In the genomic region with DNA sequence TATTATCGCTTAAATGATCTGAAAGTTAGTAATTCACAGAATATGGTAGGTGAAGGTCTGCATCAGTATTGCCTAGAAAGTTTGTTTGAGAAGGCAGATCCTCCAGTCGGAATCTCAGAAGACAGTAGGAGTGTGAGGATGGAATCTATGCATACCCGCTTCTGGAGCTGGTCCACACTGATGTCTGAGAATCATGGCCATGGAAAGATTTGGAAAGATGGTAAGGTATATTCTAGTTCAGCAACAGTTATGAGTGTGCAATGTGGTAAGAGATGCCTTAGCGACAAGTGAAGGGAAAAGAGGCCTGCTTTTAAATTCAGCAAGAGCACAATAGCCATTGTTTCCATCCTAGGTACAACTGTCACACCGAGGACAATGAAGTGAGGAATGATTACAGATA, we compare ENCODE assay signal across 13 mouse cellular contexts.
"Had no signal": no experiment of that assay in that cellular context is flagged by ENCODE, and none has a peak within 500 bp of the region (broad histone marks: within the 10 kb centered on the region; RNA-seq: fewer than 3 reads in every experiment).

No protein-coding gene starts in this region.

- DNase-seq: kidney, adult 2 months; kidney, postnatal 25 days; liver, embryonic 13.5 days; lung, adult 2 months; lung, postnatal 14 days; lung, postnatal 4 days; midbrain, embryonic 14.5 days; thymus, adult 2 months; thymus, postnatal 14 days; thymus, postnatal 4 days had no signal

- H3K36me3 ChIP-seq: liver, embryonic 13.5 days had no signal

- H3K27me3 ChIP-seq: liver, embryonic 13.5 days had no signal

- H3K4me2 ChIP-seq: liver, embryonic 13.5 days; midbrain, embryonic 11.5 days had no signal

- H3K4me1 ChIP-seq: liver, embryonic 13.5 days had no signal

- H3K27ac ChIP-seq: kidney, postnatal 0 days; liver, embryonic 13.5 days had no signal

- H3K4me3 ChIP-seq: liver, embryonic 13.5 days had no signal

- H3K9ac ChIP-seq: liver, embryonic 13.5 days had no signal

- ATAC-seq: intestine, postnatal 0 days had no signal

- H3K9me3 ChIP-seq: liver, embryonic 13.5 days had no signal
